Mouse (Mus musculus) inflammation-experienced regulatory T-cells, adult 16 weeks (primary cell): ENCODE results near the gene Fscn1. TPM values are rescaled to one million over a fixed set of nuclear protein-coding genes. Genes with fewer than 3 reads are reported as not detected.

Source experiments
- polyA plus RNA-seq: library from polyadenylated mRNA; unstranded; fragments of 100-300 nt; shearing (Covaris generic); gene quantifications from one replicate; pipeline ENCODE4 v1.2.1, GENCODE M21; 2017

Gene Fscn1
- not detected for polyA plus RNA-seq

GRCm38 (mm10) chr5:142959576-142960556 lies at the start of gene Fscn1:
TSS of gene Fscn1 (plus strand) at chr5:142960343.

Other genes starting within 250 kb of the Fscn1 start
- 15.8 TPM for gene Tnrc18, start 142.7 kb upstream of the Fscn1 start, polyA plus RNA-seq
- gene Fbxl18, start 64.9 kb upstream of the Fscn1 start, polyA plus RNA-seq = 7.0 TPM
- gene Actb, start 53.6 kb upstream of the Fscn1 start, polyA plus RNA-seq = 4,706 TPM
- 67.7 TPM for gene Rnf216, start 152.7 kb downstream of the Fscn1 start, polyA plus RNA-seq
- 0.10 TPM for gene Olfr718-ps1, start 187.2 kb downstream of the Fscn1 start, polyA plus RNA-seq
- 16.3 TPM for gene Rbak, start 220.4 kb downstream of the Fscn1 start, polyA plus RNA-seq
- gene Spdye4b, start 220.7 kb downstream of the Fscn1 start, polyA plus RNA-seq = not detected